Mouse (Mus musculus) embryonic facial prominence, embryonic 11.5 days (tissue): Measurements from ENCODE around the gene Endod1. TPM values are rescaled to one million over a fixed set of nuclear protein-coding genes. Genes with fewer than 3 reads are reported as not detected.

ENCODE experiments used
- ATAC-seq: fragments of 200-750 bp; cut with Nextera tagmentation; replicated peaks from 2 replicates; pipeline ENCODE4 v1.8.0; 2017; ENCODE audit warnings: low read depth; ENCODE audit not compliant: insufficient number of reproducible peaks, low FRiP score, low TSS enrichment
- DNase-seq: peaks from one replicate; pipeline ENCODE4 v3.0.0-alpha.2; 2015; ENCODE audit warnings: low spot score
- H3K27ac ChIP-seq: fragments of 300-500 bp; sonication (generic); replicated peaks from 2 replicates; pipeline ENCODE4 v1.5.1; 2014; ENCODE audit warnings: mild to moderate bottlenecking, low read depth, low read length, control low read depth
- H3K27me3 ChIP-seq: fragments of 300-500 bp; sonication (generic); 2 replicates; pipeline ENCODE4 v1.6.1; 2014; ENCODE audit warnings: mild to moderate bottlenecking, low read length, moderate library complexity, mixed read lengths; ENCODE audit not compliant: control insufficient read depth, insufficient read depth
- H3K36me3 ChIP-seq: fragments of 300-500 bp; sonication (generic); replicated peaks from 2 replicates; pipeline ENCODE4 v1.6.1; 2014; ENCODE audit warnings: low read depth, mild to moderate bottlenecking, low read length, moderate library complexity, mixed read lengths; ENCODE audit not compliant: control insufficient read depth, insufficient read depth
- H3K4me1 ChIP-seq: fragments of 300-500 bp; sonication (generic); 2 replicates; pipeline ENCODE4 v1.6.1; 2014; ENCODE audit warnings: low read length, mixed read lengths; ENCODE audit not compliant: control insufficient read depth, insufficient read depth
- H3K4me2 ChIP-seq: fragments of 300-500 bp; sonication (generic); 2 replicates; pipeline ENCODE4 v1.6.1; 2014; ENCODE audit warnings: low read depth, mild to moderate bottlenecking, control low read depth, low read length, moderate library complexity
- H3K4me3 ChIP-seq: fragments of 300-500 bp; sonication (generic); 2 replicates; pipeline ENCODE4 v1.5.1; 2014; ENCODE audit warnings: low read depth, low read length, control low read depth
- H3K9ac ChIP-seq: fragments of 300-500 bp; sonication (generic); replicated peaks from 2 replicates; pipeline ENCODE4 v1.6.1; 2014; ENCODE audit warnings: mild to moderate bottlenecking, control low read depth, low read length
- H3K9me3 ChIP-seq: fragments of 300-500 bp; sonication (generic); replicated peaks from 2 replicates; pipeline ENCODE4 v1.6.1; 2016; ENCODE audit warnings: mild to moderate bottlenecking, low read length, inconsistent platforms, mixed read lengths; ENCODE audit not compliant: control insufficient read depth
- WGBS: fragments of 180-500 bp; shearing (Covaris S2); extraction: QIAGEN DNeasy Blood & Tissue Kit; methylation state at CpG from one replicate; pipeline ENCODE4 v1.1.7; 2014; 5-methylcytosine and 5-hydroxymethylcytosine counted together
- polyA plus RNA-seq: library from polyadenylated mRNA; unstranded; fragments of >200 nt; fragmentation: Nextera tagmentation; extraction: Ambion mirVana; gene quantifications from 2 replicates; pipeline ENCODE4 v1.2.1, GENCODE M21; 2014

Gene Endod1
- polyA plus RNA-seq, 1 experiment from 2014 or later, result 10.5 TPM

DNA sequence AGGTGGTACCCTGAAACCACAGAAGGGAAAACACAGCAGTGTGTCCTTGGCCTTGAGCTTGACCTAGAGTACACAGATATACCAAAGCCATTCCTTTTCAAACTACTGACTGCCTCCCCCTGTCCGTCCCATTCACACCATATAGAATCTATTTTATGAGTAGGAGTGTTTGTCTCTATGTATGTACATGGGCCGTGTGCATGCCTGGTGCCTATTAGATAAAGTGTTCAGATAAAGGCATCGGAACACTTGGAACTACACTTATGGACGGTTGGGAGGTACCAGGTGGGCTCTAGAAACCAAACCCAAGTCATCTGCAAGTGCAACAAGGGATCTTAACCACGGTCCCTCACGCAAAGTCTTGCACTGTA lies 16.1 kb upstream of the Endod1 start:
- ATAC-seq (no peak), DNase-seq (no peak)
- Histone ChIP-seq H3K36me3 (no peaks in the 10 kb centered on the region), H3K9ac (no peak overlapping the region), H3K27ac (no peak overlapping the region), H3K4me3 (no peak overlapping the region), H3K9me3 (no peaks in the 10 kb centered on the region), H3K4me1 (no peaks in the 10 kb centered on the region), H3K4me2 (no peak overlapping the region), H3K27me3 (no peaks in the 10 kb centered on the region)
- 89% methylated on average over 6 of the region's 6 CpGs for WGBS

DNA sequence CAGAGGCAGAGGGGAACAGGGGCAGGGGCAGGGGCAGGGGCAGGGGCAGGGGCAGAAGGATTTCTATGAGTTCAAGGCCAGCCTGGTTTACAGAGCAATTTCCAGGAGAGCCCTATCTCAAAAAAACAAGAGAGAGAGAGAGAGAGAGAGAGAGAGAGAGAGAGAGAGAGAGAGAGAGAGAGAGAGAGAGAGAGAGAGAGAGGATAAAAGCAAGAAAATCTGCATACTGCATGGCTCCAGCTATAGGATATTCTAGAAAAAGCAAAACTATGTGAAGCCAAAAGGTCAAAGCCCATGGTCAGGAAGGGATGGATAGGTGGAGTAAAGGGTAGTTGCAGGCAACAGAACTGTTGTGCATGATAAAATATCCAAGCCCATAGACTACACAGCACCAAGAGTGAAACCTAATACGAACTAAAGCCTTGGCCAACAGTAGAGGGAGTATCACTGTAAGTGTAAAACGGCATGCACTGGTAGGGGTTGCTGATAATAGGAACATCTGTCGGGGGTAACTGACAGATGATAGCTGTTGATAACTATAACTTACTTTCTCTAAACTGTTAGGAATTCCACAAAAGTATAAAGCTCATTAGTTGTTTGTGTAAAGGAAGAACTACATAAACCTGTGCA lies 15.6 kb upstream of the Endod1 start:
- H3K9ac ChIP-seq, result no peak overlapping the region
- H3K4me3 ChIP-seq, result no peak overlapping the region
- no peak overlapping the region for H3K4me2 ChIP-seq
- H3K36me3 ChIP-seq, result no peaks in the 10 kb centered on the region
- ATAC-seq (no peak), DNase-seq (no peak)
- no peaks in the 10 kb centered on the region for H3K4me1 ChIP-seq
- no peaks in the 10 kb centered on the region for H3K27me3 ChIP-seq
- H3K9me3 ChIP-seq, result no peaks in the 10 kb centered on the region
- WGBS, result 71% methylated on average over 3 of the region's 3 CpGs
- H3K27ac ChIP-seq, result no peak overlapping the region

DNA sequence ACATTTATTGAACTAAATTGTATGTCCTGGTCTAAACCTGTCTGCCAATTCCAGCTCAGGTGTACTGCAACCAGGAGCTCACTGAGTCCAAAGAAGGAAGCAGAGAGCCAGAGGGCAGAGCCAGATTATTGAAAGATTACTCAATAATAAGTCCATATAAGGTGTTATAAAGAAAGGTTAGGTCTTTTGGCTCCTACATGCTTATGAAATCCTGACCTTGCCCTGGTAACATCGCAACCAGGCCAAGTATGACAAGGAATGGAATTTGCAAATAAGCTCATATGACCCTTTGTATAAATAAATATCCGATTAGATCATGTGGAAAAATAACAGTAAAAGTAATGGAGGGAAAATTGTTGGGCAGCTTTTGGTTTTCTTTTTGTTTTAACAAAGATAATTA lies 14.8 kb upstream of the Endod1 start:
- ATAC-seq (no peak), DNase-seq (no peak)
- Histone ChIP-seq H3K9ac (no peak overlapping the region), H3K27ac (no peak overlapping the region), H3K9me3 (no peaks in the 10 kb centered on the region), H3K4me2 (no peak overlapping the region), H3K27me3 (no peaks in the 10 kb centered on the region), H3K4me3 (no peak overlapping the region), H3K36me3 (no peaks in the 10 kb centered on the region), H3K4me1 (no peaks in the 10 kb centered on the region)
- 71% methylated on average over 2 of the region's 2 CpGs for WGBS

DNA sequence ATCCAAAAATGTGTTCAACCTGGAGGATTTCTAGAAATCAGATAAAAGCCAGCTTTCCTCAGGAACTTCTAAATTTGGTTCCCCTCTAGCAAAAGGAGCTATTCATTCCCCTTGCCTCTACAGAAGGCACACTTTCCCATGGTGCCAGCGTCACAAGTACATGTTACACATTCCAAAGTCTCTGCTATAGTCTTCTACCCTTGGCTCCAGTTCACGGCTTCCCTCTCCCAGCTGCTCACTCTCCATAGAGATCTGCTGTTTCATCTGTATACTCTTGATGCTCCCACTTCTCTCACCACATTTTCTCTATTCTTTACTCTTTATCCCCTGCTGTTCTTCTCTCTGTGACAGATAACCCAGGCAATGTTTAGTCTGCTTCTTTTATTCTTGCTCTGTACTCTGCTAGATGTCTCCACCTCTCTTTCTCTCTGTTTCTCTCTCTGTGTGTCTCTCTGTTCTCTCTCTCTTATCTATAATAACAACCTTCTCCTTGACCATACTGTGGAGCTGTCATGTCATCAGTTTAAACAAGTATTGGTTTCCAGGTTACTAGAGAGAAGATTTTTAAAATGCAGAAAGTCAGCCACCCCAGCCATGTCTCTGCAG lies 13.8 kb upstream of the Endod1 start:
- 51% methylated on average over 2 of the region's 2 CpGs for WGBS
- H3K9ac ChIP-seq, result no peak overlapping the region
- H3K36me3 ChIP-seq, result no peaks in the 10 kb centered on the region
- ATAC-seq, result no peak
- H3K4me1 ChIP-seq, result no peaks in the 10 kb centered on the region
- no peak for DNase-seq
- no peaks in the 10 kb centered on the region for H3K9me3 ChIP-seq
- no peak overlapping the region for H3K27ac ChIP-seq
- no peak overlapping the region for H3K4me2 ChIP-seq
- H3K27me3 ChIP-seq, result no peaks in the 10 kb centered on the region
- H3K4me3 ChIP-seq, result no peak overlapping the region

DNA sequence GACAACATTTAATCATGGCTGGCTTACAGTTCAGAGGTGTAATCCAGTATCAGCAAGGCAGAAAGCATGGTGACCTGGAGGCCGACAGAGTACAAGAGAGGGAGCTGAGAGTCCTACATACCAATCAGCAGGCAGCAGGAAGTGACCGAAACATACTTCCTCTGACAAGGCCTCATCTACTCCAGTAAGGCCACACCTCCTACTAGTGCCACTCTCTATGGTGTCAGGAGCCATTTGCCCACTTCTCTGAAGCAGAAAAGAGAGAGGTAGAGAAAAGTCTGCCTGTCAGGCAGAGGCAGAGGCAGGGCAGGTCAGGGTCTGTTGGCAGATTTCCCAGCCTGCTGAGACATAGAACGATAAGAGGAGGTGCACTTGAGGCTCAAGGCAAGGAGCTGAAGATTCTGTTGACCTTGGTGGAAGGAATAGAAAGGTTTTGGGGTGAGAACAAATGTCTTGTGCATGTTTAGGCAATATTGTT lies 10.6 kb upstream of the Endod1 start:
- Histone ChIP-seq H3K4me1 (no peaks in the 10 kb centered on the region), H3K4me2 (no peak overlapping the region), H3K27ac (no peak overlapping the region), H3K27me3 (no peaks in the 10 kb centered on the region), H3K9me3 (no peaks in the 10 kb centered on the region), H3K36me3 (no peaks in the 10 kb centered on the region), H3K4me3 (no peak overlapping the region), H3K9ac (no peak overlapping the region)
- WGBS, result 90% methylated on average over 3 of the region's 3 CpGs
- DNase-seq (no peak), ATAC-seq (no peak)

DNA sequence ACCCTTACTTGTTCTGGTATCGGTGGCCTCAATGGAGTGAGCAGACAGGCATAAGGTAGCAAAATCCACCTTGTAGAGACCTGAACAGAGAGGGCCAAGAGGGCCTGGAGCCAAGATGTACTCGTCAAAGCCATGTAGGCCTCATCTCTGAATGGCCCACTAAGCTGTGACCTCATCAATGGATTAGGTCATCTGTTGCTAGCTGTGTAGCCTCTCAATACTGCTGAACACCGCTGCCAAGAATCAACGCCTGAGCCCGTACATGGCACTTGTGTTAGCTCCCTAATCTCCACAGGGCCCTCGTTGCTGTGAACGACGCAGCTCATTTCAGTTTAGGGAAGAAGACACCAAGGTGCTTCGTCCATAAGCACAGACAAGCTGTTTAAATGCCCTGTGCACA lies 10.0 kb upstream of the Endod1 start:
- ATAC-seq (no peak), DNase-seq (no peak)
- Histone ChIP-seq H3K9me3 (no peaks in the 10 kb centered on the region), H3K4me2 (no peak overlapping the region), H3K27ac (no peak overlapping the region), H3K4me3 (no peak overlapping the region), H3K27me3 (no peaks in the 10 kb centered on the region), H3K4me1 (no peaks in the 10 kb centered on the region), H3K9ac (no peak overlapping the region), H3K36me3 (no peaks in the 10 kb centered on the region)
- WGBS, result 87% methylated on average over 9 of the region's 9 CpGs

DNA sequence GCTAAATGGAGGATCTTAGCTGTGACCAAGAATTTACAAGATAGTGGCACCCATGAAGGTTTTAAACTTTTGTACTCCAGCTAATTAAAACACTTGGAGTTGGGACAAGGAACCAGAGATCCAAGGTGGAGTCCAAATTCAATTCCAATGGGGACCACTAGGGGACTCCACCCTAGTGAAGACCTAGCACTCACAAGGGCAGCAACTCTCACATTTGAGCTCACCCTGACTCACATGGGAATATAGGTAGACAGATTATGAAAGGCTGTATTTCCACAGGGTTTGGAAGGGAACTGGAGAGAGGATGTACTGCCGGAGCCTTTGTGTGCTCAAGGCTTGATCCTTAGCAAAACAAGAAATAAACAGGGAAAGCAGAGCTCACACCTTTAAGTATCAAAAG lies 9.0 kb upstream of the Endod1 start:
- DNase-seq, result peak; percentile 14
- no peak overlapping the region for H3K4me3 ChIP-seq
- 94% methylated on average over 1 of the region's 1 CpGs for WGBS

DNA sequence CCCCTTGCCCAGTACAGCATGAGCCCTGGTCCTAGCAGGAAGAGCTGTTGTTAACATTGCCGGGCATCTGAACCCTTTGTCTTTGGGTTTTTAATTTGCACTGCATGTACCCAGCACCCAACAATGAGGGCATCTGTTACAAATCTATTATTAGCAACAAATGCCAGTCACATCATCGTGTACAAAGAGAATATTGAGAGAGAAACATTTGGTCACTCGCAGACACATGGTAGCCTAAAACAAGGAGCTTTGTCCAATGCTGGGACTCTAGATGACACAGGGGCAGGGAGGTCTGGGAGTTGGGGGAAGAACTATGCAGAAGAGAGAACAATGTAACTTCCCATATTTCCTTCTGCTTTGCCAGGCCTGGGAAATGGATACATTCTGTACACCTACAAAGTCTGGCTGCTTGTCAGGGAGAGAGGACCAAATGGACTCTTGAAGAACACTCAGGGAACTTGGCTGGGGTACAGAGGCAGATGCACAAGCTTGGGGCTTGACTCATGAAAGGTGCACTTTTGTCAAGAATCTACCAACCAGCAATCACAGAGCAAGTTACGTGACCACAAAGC lies 7.8 kb upstream of the Endod1 start:
- H3K27ac ChIP-seq, result no peak overlapping the region
- H3K36me3 ChIP-seq, result no peaks in the 10 kb centered on the region
- no peaks in the 10 kb centered on the region for H3K4me1 ChIP-seq
- DNase-seq (no peak), ATAC-seq (no peak)
- WGBS, result 64% methylated on average over 4 of the region's 4 CpGs
- H3K4me3 ChIP-seq, result no peak overlapping the region
- H3K27me3 ChIP-seq, result no peaks in the 10 kb centered on the region
- H3K9ac ChIP-seq, result no peak overlapping the region
- H3K9me3 ChIP-seq, result no peaks in the 10 kb centered on the region
- no peak overlapping the region for H3K4me2 ChIP-seq

More for the DNA sequence above, 9.0 kb upstream of the Endod1 start:
- H3K9me3 ChIP-seq, result no peaks in the 10 kb centered on the region
- H3K27ac ChIP-seq, result no peak overlapping the region
- no peak overlapping the region for H3K9ac ChIP-seq
- no peak overlapping the region for H3K4me2 ChIP-seq
- no peaks in the 10 kb centered on the region for H3K27me3 ChIP-seq
- H3K4me1 ChIP-seq, result no peaks in the 10 kb centered on the region
- ATAC-seq, result no peak
- H3K36me3 ChIP-seq, result no peaks in the 10 kb centered on the region
